Mouse (Mus musculus) MEL (cell line): ENCODE data around the gene Espnl. TPM values are rescaled to one million over a fixed set of nuclear protein-coding genes. Genes with fewer than 3 reads are reported as not detected.

Source experiments
- DNase-seq: peaks from one replicate; pipeline ENCODE4 v3.0.0; 2011; ENCODE audit warnings: low read depth, low spot score
- H3K27ac ChIP-seq: 2 replicates; pipeline ENCODE4 v1.5.1; 2012; ENCODE audit warnings: low read depth, mild to moderate bottlenecking, control low read depth, low read length, moderate library complexity; ENCODE audit not compliant: control insufficient read depth
- H3K27me3 ChIP-seq, 2 experiments: fragments of 150-350 bp in 1 of 2; sonication (generic) in 1 of 2; 2 replicates each; pipeline ENCODE4 v1.6.1; 2012; ENCODE audit warnings: low read length in 2 of 2, mild to moderate bottlenecking in 2 of 2, improper control_type of control experiment in 1 of 2, moderate library complexity in 1 of 2; ENCODE audit not compliant: insufficient read depth in 2 of 2, control insufficient read depth in 1 of 2
- H3K36me3 ChIP-seq, 2 experiments: 2 replicates each; pipeline ENCODE4 v1.6.1; 2012 to 2014; ENCODE audit warnings: low read length in 2 of 2, improper control_type of control experiment in 1 of 2, inconsistent platforms in 1 of 2, mild to moderate bottlenecking in 1 of 2; ENCODE audit not compliant: insufficient read depth in 2 of 2, control insufficient read depth in 1 of 2
- H3K4me1 ChIP-seq, 2 experiments: fragments of 150-350 bp in 1 of 2; sonication (generic) in 1 of 2; 2 replicates each; pipeline ENCODE4 v1.6.1; 2012; ENCODE audit warnings: low read length in 2 of 2, improper control_type of control experiment in 1 of 2, mild to moderate bottlenecking in 1 of 2; ENCODE audit not compliant: insufficient read depth in 2 of 2, control insufficient read depth in 1 of 2
- H3K4me3 ChIP-seq, 2 experiments: fragments of 150-350 bp in 1 of 2; sonication (generic) in 1 of 2; 2 replicates each; pipeline ENCODE4 v1.5.1; 2012; ENCODE audit warnings: low read depth in 2 of 2, low read length in 2 of 2, mild to moderate bottlenecking in 2 of 2, moderate library complexity in 2 of 2, control low read depth in 1 of 2, improper control_type of control experiment in 1 of 2; ENCODE audit not compliant: control insufficient read depth in 1 of 2, insufficient read depth in 1 of 2
- H3K79me2 ChIP-seq: 2 replicates; pipeline ENCODE4 v1.6.1; 2012; ENCODE audit warnings: mild to moderate bottlenecking, low read length, moderate library complexity; ENCODE audit not compliant: control insufficient read depth, poor library complexity, insufficient read depth
- H3K9ac ChIP-seq: 2 replicates; pipeline ENCODE4 v1.6.1; 2012; ENCODE audit warnings: low read depth, mild to moderate bottlenecking, control low read depth, low read length, moderate library complexity; ENCODE audit not compliant: control insufficient read depth, poor library complexity, severe bottlenecking
- H3K9me3 ChIP-seq: fragments of 150-350 bp; sonication (generic); replicated peaks from 2 replicates; pipeline ENCODE4 v1.6.1; 2012; ENCODE audit warnings: mild to moderate bottlenecking, low read length, improper control_type of control experiment, moderate library complexity; ENCODE audit not compliant: insufficient read depth
- CTCF ChIP-seq, 3 experiments: IDR thresholded peaks in 2 of 3; conservative IDR thresholded peaks in 1 of 3; 2 replicates each; pipeline ENCODE4 v1.5.1; 2011 to 2012; ENCODE audit warnings: low read length in 3 of 3, low read depth in 2 of 3, mild to moderate bottlenecking in 2 of 3, improper control_type of control experiment in 1 of 3, inconsistent platforms in 1 of 3, mixed read lengths in 1 of 3, moderate library complexity in 1 of 3; ENCODE audit not compliant: control insufficient read depth in 1 of 3, insufficient read depth in 1 of 3, poor library complexity in 1 of 3, severe bottlenecking in 1 of 3
- E2F4 ChIP-seq: IDR thresholded peaks from 2 replicates; pipeline ENCODE4 v1.6.1; 2011; ENCODE audit warnings: low read depth, low read length, improper control_type of control experiment, borderline replicate concordance
- EP300 ChIP-seq, 2 experiments: IDR thresholded peaks; 2 replicates each; pipeline ENCODE4 v1.6.1; 2011; ENCODE audit warnings: improper control_type of control experiment in 2 of 2, low read length in 2 of 2, low read depth in 1 of 2, mild to moderate bottlenecking in 1 of 2
- ETS1 ChIP-seq: IDR thresholded peaks from 2 replicates; pipeline ENCODE4 v1.6.1; 2012; ENCODE audit warnings: low read depth, mild to moderate bottlenecking, inconsistent platforms, low read length, improper control_type of control experiment, moderate library complexity
- GABPA ChIP-seq: IDR thresholded peaks from 2 replicates; pipeline ENCODE4 v1.6.1; 2012; ENCODE audit warnings: low read depth, mild to moderate bottlenecking, inconsistent platforms, low read length, improper control_type of control experiment, moderate library complexity
- JUND ChIP-seq: IDR thresholded peaks from 2 replicates; pipeline ENCODE4 v1.6.1; 2011; ENCODE audit warnings: low read depth, mild to moderate bottlenecking, improper control_type of control experiment, low read length
- MAX ChIP-seq: IDR thresholded peaks from 2 replicates; pipeline ENCODE4 v1.6.1; 2011; ENCODE audit warnings: low read length, improper control_type of control experiment
- MEF2A ChIP-seq: IDR thresholded peaks from 2 replicates; pipeline ENCODE4 v1.6.1; 2014; ENCODE audit warnings: low read depth, mild to moderate bottlenecking, inconsistent platforms, low read length, improper control_type of control experiment; ENCODE audit not compliant: poor library complexity, insufficient replicate concordance, severe bottlenecking; ENCODE audit errors: extremely low read depth
- MYB ChIP-seq: IDR thresholded peaks from 2 replicates; pipeline ENCODE4 v1.6.1; 2011; ENCODE audit warnings: mild to moderate bottlenecking, low read depth, low read length, improper control_type of control experiment
- MYC ChIP-seq: IDR thresholded peaks from 2 replicates; pipeline ENCODE4 v1.6.1; 2011; ENCODE audit warnings: low read depth, mild to moderate bottlenecking, low read length, improper control_type of control experiment, moderate library complexity
- NELFE ChIP-seq: IDR thresholded peaks from 2 replicates; pipeline ENCODE4 v1.6.1; 2011; ENCODE audit warnings: low read depth, low read length, improper control_type of control experiment
- POLR2A ChIP-seq, 2 experiments: IDR thresholded peaks; 2 replicates each; pipeline ENCODE4 v1.6.1; 2011 to 2012; ENCODE audit warnings: low read length in 2 of 2, mild to moderate bottlenecking in 2 of 2, control low read depth in 1 of 2, improper control_type of control experiment in 1 of 2, low read depth in 1 of 2, moderate library complexity in 1 of 2; ENCODE audit not compliant: control insufficient read depth in 1 of 2, insufficient read depth in 1 of 2, poor library complexity in 1 of 2
- POLR2AphosphoS2 ChIP-seq: IDR thresholded peaks from 2 replicates; pipeline ENCODE4 v1.6.1; 2011; ENCODE audit warnings: low read length, improper control_type of control experiment
- POLR2AphosphoS5 ChIP-seq: IDR thresholded peaks from 2 replicates; pipeline ENCODE4 v1.6.1; 2012; ENCODE audit warnings: low read depth, borderline replicate concordance, mild to moderate bottlenecking, inconsistent platforms, low read length, moderate library complexity, mixed read lengths
- RAD21 ChIP-seq: IDR thresholded peaks from 2 replicates; pipeline ENCODE4 v1.6.1; 2011; ENCODE audit warnings: mild to moderate bottlenecking, low read depth, low read length, improper control_type of control experiment
- RCOR1 ChIP-seq: IDR thresholded peaks from 2 replicates; pipeline ENCODE4 v1.6.1; 2012; ENCODE audit warnings: low read depth, mild to moderate bottlenecking, inconsistent platforms, low read length, improper control_type of control experiment
- SIN3A ChIP-seq: IDR thresholded peaks from 2 replicates; pipeline ENCODE4 v1.6.1; 2012; ENCODE audit warnings: low read length, improper control_type of control experiment, inconsistent platforms
- SMC3 ChIP-seq: IDR thresholded peaks from 2 replicates; pipeline ENCODE4 v1.6.1; 2011; ENCODE audit warnings: low read depth, low read length, improper control_type of control experiment
- TAL1 ChIP-seq: IDR thresholded peaks from 2 replicates; pipeline ENCODE4 v1.6.1; 2012; ENCODE audit warnings: mild to moderate bottlenecking, inconsistent platforms, low read length, moderate library complexity, mixed read lengths
- TBP ChIP-seq: IDR thresholded peaks from 2 replicates; pipeline ENCODE4 v1.8.0; 2011; ENCODE audit warnings: low read depth, low read length, improper control_type of control experiment
- UBTF ChIP-seq: IDR thresholded peaks from 2 replicates; pipeline ENCODE4 v1.6.1; 2012; ENCODE audit warnings: low read depth, mild to moderate bottlenecking, inconsistent platforms, low read length, improper control_type of control experiment, moderate library complexity, borderline replicate concordance; ENCODE audit not compliant: insufficient read depth
- USF1 ChIP-seq: IDR thresholded peaks from 2 replicates; pipeline ENCODE4 v1.6.1; 2014; ENCODE audit warnings: low read depth, mild to moderate bottlenecking, inconsistent platforms, low read length, improper control_type of control experiment, moderate library complexity
- ZC3H11A ChIP-seq: IDR thresholded peaks from 2 replicates; pipeline ENCODE4 v1.6.1; 2012; ENCODE audit warnings: low read depth, mild to moderate bottlenecking, inconsistent platforms, low read length, improper control_type of control experiment
- ZKSCAN1 ChIP-seq: IDR thresholded peaks from 2 replicates; pipeline ENCODE4 v1.6.1; 2012; ENCODE audit warnings: low read depth, mild to moderate bottlenecking, inconsistent platforms, low read length, improper control_type of control experiment, moderate library complexity
- ZMIZ1 ChIP-seq: IDR thresholded peaks from 2 replicates; pipeline ENCODE4 v1.6.1; 2012; ENCODE audit warnings: low read depth, mild to moderate bottlenecking, inconsistent platforms, low read length, improper control_type of control experiment, moderate library complexity
- ZNF384 ChIP-seq: IDR thresholded peaks from 2 replicates; pipeline ENCODE4 v1.6.1; 2012; ENCODE audit warnings: low read depth, mild to moderate bottlenecking, inconsistent platforms, low read length, improper control_type of control experiment
- polyA plus RNA-seq, 2 experiments: library from polyadenylated mRNA; stranded (reverse) in 1 of 2; unstranded in 1 of 2; fragments of >175 nt in 1 of 2; fragments of >200 nt in 1 of 2; gene quantifications; 2 replicates each; pipeline versions ENCODE4 v1.2.1 to v1.2.4; 2012; ENCODE audit warnings: low replicate concordance in 2 of 2, low read depth in 1 of 2; ENCODE audit not compliant: insufficient read length in 2 of 2, insufficient read depth in 1 of 2, missing spikeins in 1 of 2
- total RNA-seq: library from RNA; depleted of rRNA; stranded (reverse); fragments of 300-350 nt; gene quantifications from 2 replicates; pipeline ENCODE4 v1.2.3, GENCODE M21; 2012

Gene Espnl
- total and polyA plus RNA-seq, 3 experiments, result 2.0 to 2.1 TPM; not detected in 1

- no peaks in the 10 kb centered on the region for H3K27me3 ChIP-seq
- H3K27ac ChIP-seq, result no peak overlapping the region
- no peaks in the 10 kb centered on the region; a peak in 1 of 4 replicates for H3K36me3 ChIP-seq
- H3K4me1 ChIP-seq, result peaks cover 0 to 6% of the 10 kb centered on the region in 2 experiments; a peak in 1 of 4 replicates
- H3K79me2 ChIP-seq, result no peaks in the 10 kb centered on the region
- no peak for DNase-seq
- H3K4me3 ChIP-seq, result no peak overlapping the region
- TF ChIP-seq UBTF, result no peak
- TF ChIP-seq SIN3A, result no peak
- TF ChIP-seq ZNF384, result no peak
- no peak for TF ChIP-seq MAX
- no peak for TF ChIP-seq NELFE
- TF ChIP-seq ZC3H11A, result no peak
- TF ChIP-seq ZKSCAN1, result no peak
- TF ChIP-seq JUND, result no peak
- TF ChIP-seq POLR2A (IDR thresholded peaks at IDR 0.05; ENCODE audit: control insufficient read depth in 1 of 2, insufficient read depth in 1 of 2, low read depth in 1 of 2, low read length in 2 of 2, poor library complexity in 1 of 2), result no peak
- TF ChIP-seq MYB, result no peak
- no peak for TF ChIP-seq ETS1
- no peak for TF ChIP-seq TAL1
- TF ChIP-seq ZMIZ1, result no peak
- no peak for TF ChIP-seq RCOR1
- no peak for TF ChIP-seq CTCF (IDR thresholded peaks at IDR 0.05 in 2 of 3, conservative IDR thresholded peaks at IDR 0.05 in 1 of 3; ENCODE audit: control insufficient read depth in 1 of 3, insufficient read depth in 1 of 3, low read depth in 2 of 3, low read length in 3 of 3, poor library complexity in 1 of 3, severe bottlenecking in 1 of 3)
- no peak for TF ChIP-seq POLR2AphosphoS2
- H3K9ac ChIP-seq, result no peak overlapping the region
- H3K9me3 ChIP-seq, result no peaks in the 10 kb centered on the region
Observed at GRCm38 (mm10) chr1:91337355-91337754, 15.5 kb downstream of the Espnl start.

DNA sequence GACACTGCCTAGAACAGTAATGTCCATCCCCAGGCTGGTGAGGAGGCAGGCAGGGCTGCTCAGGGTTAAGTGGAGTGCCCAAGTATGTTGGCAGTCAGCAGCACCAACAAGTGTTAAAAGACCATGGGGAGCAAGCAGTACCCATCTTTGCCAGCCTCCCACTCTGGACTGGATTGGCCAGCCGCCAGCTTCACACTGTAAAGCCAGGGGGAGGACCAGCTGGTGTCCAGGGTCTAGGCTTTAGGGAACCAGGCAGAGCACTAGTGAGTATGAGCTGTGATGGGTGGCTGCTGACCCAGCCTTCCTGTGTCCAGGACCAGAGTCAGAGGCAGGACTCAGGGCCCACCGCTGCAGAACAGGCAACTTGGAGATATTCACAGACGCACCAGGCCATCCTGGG is 22.1 kb downstream of the Espnl start:
- no peaks in the 10 kb centered on the region for H3K9me3 ChIP-seq
- H3K4me3 ChIP-seq, result no peak overlapping the region
- no peaks in the 10 kb centered on the region for H3K79me2 ChIP-seq
- no peaks in the 10 kb centered on the region for H3K4me1 ChIP-seq
- no peak for TF ChIP-seq ETS1
- no peak for TF ChIP-seq USF1
- no peak for TF ChIP-seq ZC3H11A
- no peak for TF ChIP-seq JUND
- TF ChIP-seq GABPA, result no peak
- no peak for TF ChIP-seq MYC
- no peak for TF ChIP-seq EP300 (IDR thresholded peaks at IDR 0.05; ENCODE audit: low read depth in 1 of 2, low read length in 2 of 2)
- TF ChIP-seq POLR2AphosphoS5, result no peak
- TF ChIP-seq POLR2A (IDR thresholded peaks at IDR 0.05; ENCODE audit: control insufficient read depth in 1 of 2, insufficient read depth in 1 of 2, low read depth in 1 of 2, low read length in 2 of 2, poor library complexity in 1 of 2), result no peak
- no peak for TF ChIP-seq TBP
- no peak for TF ChIP-seq POLR2AphosphoS2
- no peak for TF ChIP-seq E2F4
- TF ChIP-seq SMC3, result no peak
- TF ChIP-seq TAL1, result no peak
- no peak for TF ChIP-seq RAD21
- no peak for TF ChIP-seq MEF2A
- TF ChIP-seq, all 39 proteins: peak for 0
- H3K36me3 ChIP-seq, result no peaks in the 10 kb centered on the region
- H3K9ac ChIP-seq, result no peak overlapping the region
- no peak overlapping the region for H3K27ac ChIP-seq
- no peak for DNase-seq
- H3K27me3 ChIP-seq, result no peaks in the 10 kb centered on the region; a peak in 1 of 4 replicates
